In genomic region chr1:193301216-193302092, GRCm38 (mm10) we compare ENCODE assay signal across 9 mouse cellular contexts. TPM values are rescaled to one million over a fixed set of nuclear protein-coding genes. Genes with fewer than 3 reads are reported as not detected.
DNase-seq lines count a peak whose midpoint lies in the region; ATAC-seq lines count a peak whose summit lies in the region.
"Had no signal": no experiment of that assay in that cellular context is flagged by ENCODE, and none has a peak within 500 bp of the region (broad histone marks: within the 10 kb centered on the region; RNA-seq: fewer than 3 reads in every experiment).

No protein-coding gene starts in this region.

- no peak for DNase-seq in kidney, adult 9 months
- peak; percentile 51 for DNase-seq in cerebellum, adult 8-10 months
- no peak for DNase-seq in liver, embryonic 13.5 days
- DNase-seq in urinary bladder, postnatal 10 days (ENCODE audit: low spot score): peak; percentile 24
- no peak for DNase-seq in right cerebral cortex, postnatal 14 days
- no peak for DNase-seq in embryo, embryonic 10 days (ENCODE audit: low spot score)
- no peak for DNase-seq in layer of hippocampus, adult 8-10 months (ENCODE audit: low spot score in 2 of 2)

- no peak overlapping the region for H3K27ac ChIP-seq in kidney, embryonic 15.5 days
- no peak overlapping the region for H3K27ac ChIP-seq in liver, embryonic 13.5 days

- H3K36me3 ChIP-seq in kidney, embryonic 15.5 days: no peaks in the 10 kb centered on the region
- no peaks in the 10 kb centered on the region for H3K36me3 ChIP-seq in liver, embryonic 13.5 days

- H3K4me2 ChIP-seq in kidney, embryonic 15.5 days: no peak overlapping the region
- no peak overlapping the region for H3K4me2 ChIP-seq in liver, embryonic 13.5 days

- ATAC-seq in kidney, embryonic 15.5 days (replicated peaks; ENCODE audit: low FRiP score): peak; percentile 18; the same call in 1 of the 2 replicates
- 0 out of 2 replicates have a peak, but pooled peaks have one; percentile 25 for ATAC-seq in liver, embryonic 13.5 days (ENCODE audit: low read depth)

- 59% methylated on average over 6 of the region's 6 CpGs for WGBS in kidney, embryonic 15.5 days
- WGBS in liver, embryonic 13.5 days (ENCODE audit: insufficient replicate concordance): 51% methylated on average over 6 of the region's 6 CpGs

- H3K4me3 ChIP-seq in kidney, embryonic 15.5 days (replicated peaks): no peak overlapping the region
- H3K4me3 ChIP-seq in liver, embryonic 13.5 days (replicated peaks): no peak overlapping the region

- no peaks in the 10 kb centered on the region for H3K9me3 ChIP-seq in kidney, embryonic 15.5 days (replicated peaks)
- no peaks in the 10 kb centered on the region for H3K9me3 ChIP-seq in liver, embryonic 13.5 days (replicated peaks)

- peaks cover 28% of the 10 kb centered on the region for H3K4me1 ChIP-seq in kidney, embryonic 15.5 days
- H3K4me1 ChIP-seq in liver, embryonic 13.5 days (replicated peaks): 0 out of 2 replicates have a peak, but pooled peaks cover 2% of the 10 kb centered on the region

- H3K9ac ChIP-seq in kidney, embryonic 15.5 days: no peak overlapping the region
- no peak overlapping the region for H3K9ac ChIP-seq in liver, embryonic 13.5 days

- no peaks in the 10 kb centered on the region for H3K27me3 ChIP-seq in kidney, embryonic 15.5 days
- H3K27me3 ChIP-seq in liver, embryonic 13.5 days: no peaks in the 10 kb centered on the region

RNA-seq across cellular contexts. Expression of gene G0s2, which starts 28.4 kb away (rescaled TPM):
- 28.6 and 37.1 TPM in 2 replicates for polyA plus RNA-seq in kidney, embryonic 15.5 days (2015; fragmentation: Nextera tagmentation; extraction: Ambion mirVana)
- 40.3 and 43.2 TPM in 2 replicates for polyA plus RNA-seq in liver, embryonic 13.5 days (2015; fragmentation: Nextera tagmentation; extraction: Ambion mirVana)
- total RNA-seq in layer of hippocampus, adult 8-10 months (2022): 1 to 10 TPM; 6.5 to 9.9 (median 8.2) TPM
- total RNA-seq: MEL had no signal

RNA-seq across cellular contexts. Expression of gene Hsd11b1, which starts 37.6 kb away (rescaled TPM):
- polyA plus RNA-seq in kidney, embryonic 15.5 days (2015; fragmentation: Nextera tagmentation; extraction: Ambion mirVana): 1.5 TPM in 2 replicates
- polyA plus RNA-seq in liver, embryonic 13.5 days (2015; fragmentation: Nextera tagmentation; extraction: Ambion mirVana): 2.0 and 2.1 TPM in 2 replicates
- total RNA-seq in layer of hippocampus, adult 8-10 months (2022): 10 to 100 TPM; 36.3 to 42.8 (median 37.7) TPM
- total RNA-seq: MEL had no signal

Comparison
In these comparisons a context has a peak if more than half of its experiments do, and no peak if none do; other contexts are left out.
1. DNase-seq: peak in cerebellum, adult 8-10 months (single experiment) and urinary bladder, postnatal 10 days (single experiment); none in kidney, adult 9 months (single experiment), liver, embryonic 13.5 days (single experiment), right cerebral cortex, postnatal 14 days (single experiment), embryo, embryonic 10 days (single experiment) and layer of hippocampus, adult 8-10 months (0 of 2).